8 mouse cellular contexts compared by ENCODE assay signal in the genomic region with DNA sequence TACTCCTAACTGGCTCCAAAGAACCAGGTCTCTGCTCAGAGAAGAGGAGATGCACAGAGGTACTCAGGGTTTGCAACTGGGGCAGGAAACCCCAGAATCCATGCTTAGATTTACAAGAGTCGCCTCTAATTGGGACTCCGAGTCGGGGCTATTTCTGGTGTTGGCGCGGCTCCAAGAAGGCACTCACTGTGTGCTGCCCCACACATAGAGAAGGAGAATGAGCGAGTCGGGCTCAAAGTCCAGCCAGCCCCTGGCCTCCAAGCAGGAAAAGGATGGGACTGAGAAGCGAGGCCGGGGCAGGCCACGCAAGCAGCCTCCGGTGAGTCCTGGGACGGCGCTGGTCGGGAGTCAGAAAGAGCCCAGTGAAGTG. TPM values are rescaled to one million over a fixed set of nuclear protein-coding genes. Genes with fewer than 3 reads are reported as not detected.
A peak's percentile ranks its signal among the peaks of the same experiment; 100 is the strongest.
DNase-seq lines count a peak whose midpoint lies in the region; ATAC-seq and TF ChIP-seq lines count a peak whose summit lies in the region.
"Not testable (repeated sequence)": the region's sequence is repeated elsewhere in the genome, so short reads cannot be mapped to it uniquely, and the experiment has no call there.

A gene (plus strand): TSS at position 123 of the 370 bp plus-strand sequence.

- not testable (repeated sequence) for TF ChIP-seq CTCF in C2C12 (IDR thresholded peaks at IDR 0.05; ENCODE audit: control insufficient read depth, insufficient read depth, insufficient read length)

- not testable (repeated sequence) for ATAC-seq in forebrain, embryonic 14.5 days; heart, embryonic 11.5 days (replicated peaks; ENCODE audit: insufficient number of reproducible peaks, low FRiP score, low TSS enrichment); hindbrain, embryonic 13.5 days (ENCODE audit: low FRiP score); limb, embryonic 15.5 days (ENCODE audit: insufficient number of reproducible peaks, low FRiP score, low TSS enrichment, low read depth)
- peak; percentile 47; the same call in 1 of the 2 replicates for ATAC-seq in neural tube, embryonic 13.5 days (ENCODE audit: low read depth)

- 0 out of 2 replicates have a peak within 1 kb of the TSS, but pooled peaks have one; percentile 17 for H3K9ac ChIP-seq in forebrain, embryonic 14.5 days (ENCODE audit: low read length)
- H3K9ac ChIP-seq in heart, embryonic 11.5 days (ENCODE audit: low read depth, low read length); hindbrain, embryonic 13.5 days; limb, embryonic 15.5 days: not testable (repeated sequence)
- H3K9ac ChIP-seq in neural tube, embryonic 13.5 days: 0 out of 2 replicates have a peak within 1 kb of the TSS, but pooled peaks have one; percentile 5

- not testable (repeated sequence) for H3K4me1 ChIP-seq in forebrain, embryonic 14.5 days (ENCODE audit: control insufficient read depth, insufficient read depth, low read length); heart, embryonic 11.5 days (ENCODE audit: control insufficient read depth, insufficient read depth, low read length); hindbrain, embryonic 13.5 days (replicated peaks); limb, embryonic 15.5 days; neural tube, embryonic 13.5 days (replicated peaks)

- not testable (repeated sequence) for H3K36me3 ChIP-seq in C2C12 (ENCODE audit: control insufficient read depth, insufficient read depth); forebrain, embryonic 14.5 days (ENCODE audit: control insufficient read depth, insufficient read depth, low read length); heart, embryonic 11.5 days (ENCODE audit: control insufficient read depth, insufficient read depth, low read length); hindbrain, embryonic 13.5 days; limb, embryonic 15.5 days; neural tube, embryonic 13.5 days

- not testable (repeated sequence) for DNase-seq in adrenal gland, postnatal 25 days; forebrain, embryonic 14.5 days (ENCODE audit: low spot score); layer of hippocampus, postnatal 14 days (ENCODE audit: low spot score in 2 of 2)

- not testable (repeated sequence) for H3K4me2 ChIP-seq in forebrain, embryonic 14.5 days (ENCODE audit: low read length)
- H3K4me2 ChIP-seq in heart, embryonic 11.5 days: peak within 1 kb of the TSS; percentile 49
- H3K4me2 ChIP-seq in hindbrain, embryonic 13.5 days: peak within 1 kb of the TSS; percentile 26; the same call in 1 of the 2 replicates
- 0 out of 2 replicates have a peak within 1 kb of the TSS, but pooled peaks have one; percentile 10 for H3K4me2 ChIP-seq in limb, embryonic 15.5 days
- H3K4me2 ChIP-seq in neural tube, embryonic 13.5 days: peak within 1 kb of the TSS; percentile 22; the same call in 1 of the 2 replicates

- H3K79me2 ChIP-seq in C2C12 (ENCODE audit: control insufficient read depth, insufficient read depth): not testable (repeated sequence)

- H3K27me3 ChIP-seq in C2C12 (ENCODE audit: control insufficient read depth, insufficient read depth, insufficient read length); forebrain, embryonic 14.5 days (replicated peaks; ENCODE audit: control insufficient read depth, insufficient read depth, low read length); limb, embryonic 15.5 days: not testable (repeated sequence)
- peaks cover 25% of the 10 kb centered on the region for H3K27me3 ChIP-seq in heart, embryonic 11.5 days (ENCODE audit: control insufficient read depth, insufficient read depth, low read length)
- peaks cover 20% of the 10 kb centered on the region for H3K27me3 ChIP-seq in hindbrain, embryonic 13.5 days
- peaks cover 12% of the 10 kb centered on the region for H3K27me3 ChIP-seq in neural tube, embryonic 13.5 days

- H3K9me3 ChIP-seq in forebrain, embryonic 14.5 days (replicated peaks; ENCODE audit: control insufficient read depth, low read length): peaks cover 13% of the 10 kb centered on the region; the same call in 1 of the 2 replicates
- H3K9me3 ChIP-seq in heart, embryonic 11.5 days (replicated peaks; ENCODE audit: control insufficient read depth, low read length): peaks cover 12% of the 10 kb centered on the region
- H3K9me3 ChIP-seq in hindbrain, embryonic 13.5 days; limb, embryonic 15.5 days: not testable (repeated sequence)
- H3K9me3 ChIP-seq in neural tube, embryonic 13.5 days: 0 out of 2 replicates have a peak, but pooled peaks cover 15% of the 10 kb centered on the region

- not testable (repeated sequence) for H3K4me3 ChIP-seq in C2C12 (ENCODE audit: insufficient read depth, poor library complexity, severe bottlenecking); forebrain, embryonic 14.5 days (ENCODE audit: low read depth, low read length); heart, embryonic 11.5 days (ENCODE audit: low read depth, low read length); hindbrain, embryonic 13.5 days; limb, embryonic 15.5 days; neural tube, embryonic 13.5 days

- H3K27ac ChIP-seq in forebrain, embryonic 14.5 days (ENCODE audit: low read depth, low read length); heart, embryonic 11.5 days (ENCODE audit: low read depth, low read length); hindbrain, embryonic 13.5 days; limb, embryonic 15.5 days; neural tube, embryonic 13.5 days (replicated peaks): not testable (repeated sequence)

- H3ac ChIP-seq in C2C12 (ENCODE audit: control insufficient read depth, insufficient read length, low read depth): not testable (repeated sequence)

- not testable (repeated sequence) for H3K79me3 ChIP-seq in C2C12 (ENCODE audit: low read depth)

- WGBS in forebrain, embryonic 14.5 days: 17% methylated on average over 12 of the region's 14 CpGs
- 13% methylated on average over 14 of the region's 14 CpGs for WGBS in heart, embryonic 11.5 days (ENCODE audit: insufficient replicate concordance)
- WGBS in hindbrain, embryonic 13.5 days: 19% methylated on average over 14 of the region's 14 CpGs
- WGBS in limb, embryonic 15.5 days: 14% methylated on average over 14 of the region's 14 CpGs
- WGBS in neural tube, embryonic 13.5 days: 19% methylated on average over 14 of the region's 14 CpGs

RNA-seq across cellular contexts. Expression of the gene that starts here (rescaled TPM):
- 774 TPM for polyA plus RNA-seq in C2C12 (2012; fragmentation: generic; extraction: Trizol)
- 11.4 and 18.7 TPM in 2 replicates for total RNA-seq in adrenal gland, postnatal 25 days (2021)
- polyA plus RNA-seq in forebrain, embryonic 14.5 days (2014; fragmentation: Nextera tagmentation; extraction: Ambion mirVana): 3.8 and 3.9 TPM in 2 replicates
- polyA plus RNA-seq in heart, embryonic 11.5 days (2014; fragmentation: Nextera tagmentation; extraction: Ambion mirVana): 4.5 and 5.8 TPM in 2 replicates
- polyA plus RNA-seq in hindbrain, embryonic 13.5 days (2015; fragmentation: Nextera tagmentation; extraction: Ambion mirVana): 0.94 and 2.1 TPM in 2 replicates
- total RNA-seq in layer of hippocampus, postnatal 14 days (2021): 10 to 100 TPM; 16.1 to 21.9 TPM
- 2.3 and 3.5 TPM in 2 replicates for polyA plus RNA-seq in limb, embryonic 15.5 days (2015; fragmentation: Nextera tagmentation; extraction: Ambion mirVana)
- polyA plus RNA-seq in neural tube, embryonic 13.5 days (2015; fragmentation: Nextera tagmentation; extraction: Ambion mirVana): 2.4 and 2.5 TPM in 2 replicates

Comparison
In these comparisons a context has a peak if more than half of its experiments do, and no peak if none do; other contexts are left out.
1. RNA of the gene that starts here (polyA plus RNA-seq): 774 TPM in C2C12 (single experiment); 4.5 to 5.8 TPM in heart, embryonic 11.5 days, 3.8 to 3.9 TPM in forebrain, embryonic 14.5 days, 2.3 to 3.5 TPM in limb, embryonic 15.5 days, 2.4 to 2.5 TPM in neural tube, embryonic 13.5 days and 0.94 to 2.1 TPM in hindbrain, embryonic 13.5 days; every median in the first group is over 100 times any median in the second.